Mouse (Mus musculus): ENCODE data around the gene Olfr317. TPM values are rescaled to one million over a fixed set of nuclear protein-coding genes. Genes with fewer than 3 reads are reported as not detected.
"Not testable (repeated sequence)": the region's sequence is repeated elsewhere in the genome, so short reads cannot be mapped to it uniquely, and the experiment has no call there.

Olfr317 gene
- not detected in 2 replicates for total RNA-seq (2021)
- long read RNA-seq, experiment 1: 0 reads
- long read RNA-seq, experiment 2: 0 reads

- DNase-seq: no peak
Measured at GRCm38 (mm10) chr11:58738792-58739262, at the start of gene Olfr317. Olfr317 (minus strand) TSS chr11:58739212.

DNA sequence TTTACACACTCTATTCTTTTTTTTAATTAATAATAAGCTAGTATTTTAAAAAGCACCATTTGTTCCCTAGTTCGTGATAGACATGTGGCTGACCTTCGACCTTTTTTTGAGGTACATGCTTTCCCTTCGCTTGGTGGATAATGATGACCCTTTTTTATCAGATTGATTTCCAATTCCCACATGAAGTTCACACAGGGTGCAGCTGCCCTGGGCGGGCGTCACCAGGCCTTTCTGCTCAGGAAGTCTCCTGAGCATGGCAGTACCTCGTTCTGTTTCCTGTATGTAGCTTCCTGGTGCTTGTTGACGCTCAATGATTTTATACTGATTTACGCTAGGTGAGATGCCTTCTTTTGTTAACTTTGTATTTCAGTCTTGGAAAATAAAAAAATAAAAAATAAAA lies 49.3 kb upstream of the Olfr317 start:
- no peak for DNase-seq

GRCm38 (mm10) chr11:58787651-58788050 lies 48.6 kb upstream of the Olfr317 start:
- DNase-seq: no peak

DNA sequence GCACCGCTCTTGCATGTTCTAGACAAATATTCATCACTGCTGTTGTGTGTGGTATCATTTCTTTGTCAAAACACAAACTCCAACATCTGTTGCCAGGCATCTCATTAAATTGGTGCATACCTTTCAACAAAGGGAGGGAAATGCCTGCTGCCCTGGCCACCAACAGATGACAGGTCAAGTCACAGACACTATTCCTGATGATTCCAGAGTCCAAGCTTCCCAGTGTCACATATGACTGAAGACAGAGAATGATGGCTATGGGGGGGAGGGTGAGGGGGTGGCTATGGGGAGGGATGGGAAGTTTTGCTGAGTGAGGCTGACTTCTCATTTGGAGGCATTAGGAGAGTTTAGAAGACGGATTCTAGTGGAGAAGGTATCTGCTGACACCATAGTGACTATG lies 45.2 kb upstream of the Olfr317 start:
- no peak for DNase-seq

DNA sequence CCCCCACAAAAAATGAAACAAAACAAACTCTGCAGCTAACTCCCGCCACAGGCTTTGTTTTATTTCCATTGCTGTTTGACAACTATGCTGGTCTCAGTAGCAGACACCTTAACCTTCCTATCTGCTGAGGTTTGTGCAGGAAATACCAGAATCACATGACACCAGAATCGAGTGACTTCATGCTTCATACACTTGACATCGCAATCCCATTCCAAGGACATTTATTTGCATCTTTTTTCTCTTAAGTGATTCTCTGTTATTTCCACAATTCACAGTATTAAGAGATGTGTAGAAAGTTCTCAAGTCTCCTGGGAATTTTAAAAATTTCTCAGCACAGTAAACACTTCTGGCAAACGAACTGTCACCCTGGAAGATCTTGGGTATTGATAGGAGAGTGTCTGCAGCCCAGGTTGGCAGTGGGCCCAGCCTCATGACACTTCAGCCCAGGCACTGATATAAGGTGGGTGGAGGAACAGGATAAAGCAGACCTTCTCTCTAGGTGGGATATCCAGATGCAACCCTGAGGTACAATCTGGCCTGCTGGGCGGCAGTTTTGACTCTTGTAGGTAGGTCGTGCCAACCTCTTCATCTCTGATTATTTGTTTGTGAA lies 43.6 kb upstream of the Olfr317 start, which contains the start of gene Olfr314:
Olfr314 (plus strand) TSS at position 473 of the 610 bp plus-strand sequence.
- no peak for DNase-seq

GRCm38 (mm10) chr11:58772888-58773287 lies 33.9 kb upstream of the Olfr317 start, which contains the start of gene Olfr315:
Olfr315 (plus strand) TSS chr11:58773188.
- no peak for DNase-seq

DNA sequence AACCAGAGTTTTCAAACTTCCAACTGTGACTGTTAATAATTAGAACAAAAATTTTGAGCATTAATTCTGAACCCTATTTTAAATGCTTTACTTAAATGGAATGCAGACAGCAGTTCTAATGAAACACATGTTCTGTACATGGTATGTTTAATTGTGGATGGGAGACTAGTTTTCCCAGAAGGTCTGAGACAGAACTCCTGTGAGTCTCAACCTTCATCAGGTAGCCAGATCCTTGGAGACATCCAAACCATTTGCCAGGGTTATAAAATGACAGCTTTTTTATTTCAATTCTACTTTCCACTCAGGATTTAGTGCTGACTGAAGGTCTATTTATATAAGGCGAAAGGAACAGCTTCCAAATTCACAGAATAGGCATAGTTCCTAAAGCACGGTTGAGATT lies 13.4 kb upstream of the Olfr317 start, which contains the start of gene Olfr316:
Olfr316 (plus strand) TSS at position 301 of the 400 bp plus-strand sequence.
- no peak for DNase-seq

- DNase-seq: not testable (repeated sequence)
Measured at GRCm38 (mm10) chr11:58751096-58751495, 12.1 kb upstream of the Olfr317 start.

GRCm38 (mm10) chr11:58733372-58733771 lies 5.6 kb downstream of the Olfr317 start:
- no peak for DNase-seq

GRCm38 (mm10) chr11:58727896-58728650 lies 10.9 kb downstream of the Olfr317 start:
- DNase-seq: not testable (repeated sequence)

GRCm38 (mm10) chr11:58723914-58724313 lies 15.1 kb downstream of the Olfr317 start, which contains the start of gene Olfr318:
Olfr318 (minus strand) TSS chr11:58724014.
- DNase-seq: no peak

DNA sequence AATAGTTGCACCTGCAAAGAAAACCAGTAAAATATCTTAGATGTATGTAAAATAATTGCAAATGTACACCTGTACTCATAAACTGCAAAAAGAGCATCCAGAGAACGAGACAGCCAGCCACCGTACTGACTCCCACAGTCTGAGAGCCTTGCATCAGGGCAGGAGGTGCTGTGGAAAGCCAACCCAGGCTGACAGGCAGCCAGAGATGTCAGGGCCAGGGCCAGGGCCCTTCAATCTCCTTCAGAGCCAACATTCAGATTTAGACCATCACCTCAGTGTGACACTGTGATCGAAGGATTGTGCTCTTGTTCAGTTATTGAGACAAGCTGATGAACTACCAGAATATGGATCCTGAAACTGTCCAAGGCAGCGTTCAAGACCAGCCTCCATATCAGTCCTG lies 19.3 kb downstream of the Olfr317 start:
- DNase-seq: no peak

- not testable (repeated sequence) for DNase-seq
Measured at GRCm38 (mm10) chr11:58717723-58718122, 21.3 kb downstream of the Olfr317 start.

DNA sequence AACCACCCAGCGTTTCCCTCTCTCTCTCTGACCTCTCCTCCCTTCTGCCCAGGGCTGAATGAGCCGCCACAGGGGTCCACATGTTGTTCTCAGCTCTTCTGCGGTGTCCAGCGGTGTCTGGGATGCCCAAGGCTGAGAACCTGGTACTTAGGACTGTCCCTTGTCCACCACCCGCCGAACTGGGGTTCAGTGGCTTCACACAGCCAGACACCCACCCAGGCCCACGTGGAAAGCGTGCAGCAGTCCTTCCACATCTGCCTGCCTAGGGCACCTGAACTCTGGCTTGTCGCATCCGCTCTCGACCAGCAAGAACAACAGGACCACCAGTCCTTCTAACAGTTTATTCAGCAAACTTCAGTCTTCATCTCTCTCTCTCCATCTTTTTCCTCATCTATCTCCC lies 29.9 kb downstream of the Olfr317 start:
- no peak for DNase-seq

DNA sequence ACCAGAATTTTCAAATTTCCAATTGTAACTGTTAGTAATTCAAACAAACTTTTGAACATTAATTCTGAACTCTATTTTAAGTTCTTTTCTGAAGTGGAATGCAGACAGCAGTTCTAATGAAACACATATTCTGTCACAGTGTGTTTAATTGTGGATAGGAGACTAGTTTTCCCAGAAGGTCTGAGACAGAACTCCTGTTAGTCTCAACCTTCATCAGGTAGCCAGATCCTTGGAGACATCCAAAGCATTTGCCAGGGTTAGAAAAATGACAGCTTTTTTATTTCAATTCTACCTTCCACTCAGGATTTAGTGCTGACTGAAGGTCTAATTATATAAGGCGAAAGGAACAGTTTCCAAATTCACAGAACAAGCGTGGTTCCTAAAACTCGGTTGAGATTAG lies 40.1 kb downstream of the Olfr317 start, which contains the start of gene Olfr319:
Olfr319 (plus strand) TSS at position 301 of the 400 bp plus-strand sequence.
- no peak for DNase-seq

Other genes with a start within 250 kb of the Olfr317 start
- not detected in 2 replicates for gene Olfr332, start 246.7 kb downstream of the Olfr317 start, total RNA-seq (2021)
- gene Olfr331, start 236.6 kb downstream of the Olfr317 start, total RNA-seq (2021): not detected in 2 replicates
- gene Olfr330, start 204.4 kb downstream of the Olfr317 start, total RNA-seq (2021): not detected in 2 replicates
- not detected in 2 replicates for gene Olfr329-ps, start 192.8 kb downstream of the Olfr317 start, total RNA-seq (2021)
- gene Olfr328, start 183.6 kb downstream of the Olfr317 start, total RNA-seq (2021): 0.15 TPM in 1 of 2 replicates, not detected in the other
- gene Olfr224, start 168.7 kb downstream of the Olfr317 start, total RNA-seq (2021): not detected in 2 replicates
- not detected in 2 replicates for gene Olfr325, start 161.5 kb downstream of the Olfr317 start, total RNA-seq (2021)
- gene Olfr324, start 144.1 kb downstream of the Olfr317 start, total RNA-seq (2021): not detected in 2 replicates
- not detected in 2 replicates for gene 2210407C18Rik, start 123.1 kb downstream of the Olfr317 start, total RNA-seq (2021)
- gene Olfr323, start 108.7 kb downstream of the Olfr317 start, total RNA-seq (2021): not detected in 2 replicates
- 0.49 and 1.3 TPM in 2 replicates for gene Trim58, start 98.7 kb downstream of the Olfr317 start, total RNA-seq (2021)
- not detected in 2 replicates for gene Olfr322, start 80.4 kb downstream of the Olfr317 start, total RNA-seq (2021)
- gene Olfr320, start 58.1 kb downstream of the Olfr317 start, total RNA-seq (2021): not detected in 2 replicates
- gene Olfr319, start 40.0 kb downstream of the Olfr317 start, total RNA-seq (2021): not detected in 2 replicates
- gene Olfr318, start 15.2 kb downstream of the Olfr317 start, total RNA-seq (2021): not detected in 2 replicates
- gene Olfr316, start 13.5 kb upstream of the Olfr317 start, total RNA-seq (2021): not detected in 2 replicates
- gene Olfr315, start 34.0 kb upstream of the Olfr317 start, total RNA-seq (2021): not detected in 2 replicates
- not detected in 2 replicates for gene Olfr314, start 43.7 kb upstream of the Olfr317 start, total RNA-seq (2021)
- gene Fam183b, start 62.7 kb upstream of the Olfr317 start, total RNA-seq (2021): 4.2 and 4.9 TPM in 2 replicates
- gene Olfr313, start 75.8 kb upstream of the Olfr317 start, total RNA-seq (2021): not detected in 2 replicates
- gene Olfr312, start 90.0 kb upstream of the Olfr317 start, total RNA-seq (2021): not detected in 2 replicates
- not detected in 2 replicates for gene Olfr311, start 100.0 kb upstream of the Olfr317 start, total RNA-seq (2021)
- 4.4 and 6.3 TPM in 2 replicates for gene Gm12258, start 107.9 kb upstream of the Olfr317 start, total RNA-seq (2021)
- 5.3 and 7.6 TPM in 2 replicates for gene 2810021J22Rik, start 128.0 kb upstream of the Olfr317 start, total RNA-seq (2021)
- 5.2 and 6.0 TPM in 2 replicates for gene Zfp39, start 165.0 kb upstream of the Olfr317 start, total RNA-seq (2021)
- gene Btnl10, start 178.7 kb upstream of the Olfr317 start, total RNA-seq (2021): 0.26 and 3.4 TPM in 2 replicates
- 147 and 153 TPM in 2 replicates for gene Rnf187, start 199.7 kb upstream of the Olfr317 start, total RNA-seq (2021)
- 16.4 and 23.5 TPM in 2 replicates for gene Hist3h2ba, start 209.7 kb upstream of the Olfr317 start, total RNA-seq (2021)
- 24.4 and 26.8 TPM in 2 replicates for gene Hist3h2a, start 215.5 kb upstream of the Olfr317 start, total RNA-seq (2021)
- 0.11 TPM in 1 of 2 replicates, not detected in the other for gene Trim17, start 215.5 kb upstream of the Olfr317 start, total RNA-seq (2021)
- 25.5 and 29.9 TPM in 2 replicates for gene Trim11, start 238.9 kb upstream of the Olfr317 start, total RNA-seq (2021)

All from adrenal gland, postnatal 14 days (tissue).